ENCODE assay signal across 8 mouse cellular contexts in the genomic region with DNA sequence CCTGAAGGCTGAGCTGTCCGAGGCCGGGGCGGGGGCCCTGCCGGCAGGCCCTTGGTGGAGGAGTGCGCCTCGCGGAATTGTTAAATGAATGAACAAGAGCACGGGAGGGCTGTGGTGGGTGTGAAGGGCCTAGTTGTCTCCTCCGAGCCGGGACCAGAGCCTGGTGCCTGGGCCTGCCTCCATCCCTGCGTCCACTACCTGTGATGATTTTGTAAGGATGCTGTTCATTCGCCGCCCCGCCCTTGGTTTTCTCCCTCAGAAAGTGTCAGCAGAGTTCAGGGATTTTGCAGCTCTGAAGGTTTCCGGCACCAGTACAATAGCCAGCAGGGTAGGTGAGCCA. TPM values are rescaled to one million over a fixed set of nuclear protein-coding genes. Genes with fewer than 3 reads are reported as not detected.
DNase-seq lines count a peak whose midpoint lies in the region; ATAC-seq and TF ChIP-seq lines count a peak whose summit lies in the region.

No protein-coding gene starts in this region.

- H3K4me3 ChIP-seq in heart, embryonic 10.5 days, result peak overlapping the region; percentile 99
- peak overlapping the region; percentile 74 for H3K4me3 ChIP-seq in thymus, adult 2 months (ENCODE audit: control insufficient read depth, insufficient read depth, low read length)
- H3K4me3 ChIP-seq in embryonic facial prominence, embryonic 11.5 days (ENCODE audit: low read depth, low read length), result peak overlapping the region; percentile 96
- peak overlapping the region; percentile 81 for H3K4me3 ChIP-seq in hindbrain, embryonic 16.5 days (ENCODE audit: low read length)
- H3K4me3 ChIP-seq in lung, postnatal 0 days (ENCODE audit: low read depth, low read length), result peak overlapping the region; percentile 96

- WGBS in heart, embryonic 10.5 days, result 0% methylated on average over 15 of the region's 15 CpGs
- under 1% methylated on average over 15 of the region's 15 CpGs for WGBS in thymus, adult 2 months
- WGBS in embryonic facial prominence, embryonic 11.5 days, result under 1% methylated on average over 12 of the region's 15 CpGs
- under 1% methylated on average over 15 of the region's 15 CpGs for WGBS in hindbrain, embryonic 16.5 days
- 0% methylated on average over 15 of the region's 15 CpGs for WGBS in lung, postnatal 0 days

- H3K27me3 ChIP-seq in heart, embryonic 10.5 days (ENCODE audit: insufficient read depth, poor library complexity, severe bottlenecking), result no peaks in the 10 kb centered on the region
- H3K27me3 ChIP-seq in thymus, adult 2 months (ENCODE audit: control insufficient read depth, insufficient read depth, low read length), result no peaks in the 10 kb centered on the region
- no peaks in the 10 kb centered on the region for H3K27me3 ChIP-seq in embryonic facial prominence, embryonic 11.5 days (ENCODE audit: control insufficient read depth, insufficient read depth, low read length)
- H3K27me3 ChIP-seq in hindbrain, embryonic 16.5 days (replicated peaks; ENCODE audit: control insufficient read depth, insufficient read depth, low read length), result no peaks in the 10 kb centered on the region
- H3K27me3 ChIP-seq in lung, postnatal 0 days (replicated peaks; ENCODE audit: insufficient read depth, low read length), result no peaks in the 10 kb centered on the region

- H3K4me2 ChIP-seq in embryonic facial prominence, embryonic 11.5 days (ENCODE audit: low read depth, low read length), result peak overlapping the region; percentile 43
- H3K4me2 ChIP-seq in hindbrain, embryonic 16.5 days (ENCODE audit: low read length), result peak overlapping the region; percentile 57
- peak overlapping the region; percentile 77 for H3K4me2 ChIP-seq in lung, postnatal 0 days (replicated peaks; ENCODE audit: low read depth, low read length)

- TF ChIP-seq CTCF in thymus, adult 2 months (IDR thresholded peaks at IDR 0.05; ENCODE audit: borderline replicate concordance, control insufficient read depth, extremely low read depth, insufficient read depth, low read length, poor library complexity), result no peak
- TF ChIP-seq CTCF in lung, postnatal 0 days (IDR thresholded peaks at IDR 0.05), result no peak

- peak overlapping the region; percentile 100 for H3K27ac ChIP-seq in heart, embryonic 10.5 days
- peak overlapping the region; percentile 1; the same call in 1 of the 2 replicates for H3K27ac ChIP-seq in thymus, adult 2 months (ENCODE audit: control insufficient read depth, insufficient read depth, low read length)
- peak overlapping the region; percentile 83 for H3K27ac ChIP-seq in embryonic facial prominence, embryonic 11.5 days (replicated peaks; ENCODE audit: low read depth, low read length)
- H3K27ac ChIP-seq in hindbrain, embryonic 16.5 days (ENCODE audit: low read depth, low read length), result peak overlapping the region; percentile 82
- H3K27ac ChIP-seq in lung, postnatal 0 days (ENCODE audit: low read length), result peak overlapping the region; percentile 75

- no peaks in the 10 kb centered on the region for H3K9me3 ChIP-seq in heart, embryonic 10.5 days
- no peaks in the 10 kb centered on the region for H3K9me3 ChIP-seq in embryonic facial prominence, embryonic 11.5 days (replicated peaks; ENCODE audit: control insufficient read depth, low read length)
- H3K9me3 ChIP-seq in hindbrain, embryonic 16.5 days (ENCODE audit: control insufficient read depth, low read length), result no peaks in the 10 kb centered on the region
- no peaks in the 10 kb centered on the region for H3K9me3 ChIP-seq in lung, postnatal 0 days (ENCODE audit: low read length)

- DNase-seq in heart, embryonic 10.5 days (ENCODE audit: low spot score), result no peak
- no peak for DNase-seq in heart, adult 8-10 months (ENCODE audit: low spot score)
- no peak for DNase-seq in thymus, adult 2 months
- no peak for DNase-seq in thymus, postnatal 4 days
- DNase-seq in embryonic facial prominence, embryonic 11.5 days (ENCODE audit: low spot score), result peak; percentile 60
- peak; percentile 28 for DNase-seq in lung, postnatal 0 days (ENCODE audit: low spot score)
- DNase-seq in retina, embryonic 14.5 days (ENCODE audit: low spot score), result no peak

- peaks cover 21% of the 10 kb centered on the region for H3K36me3 ChIP-seq in heart, embryonic 10.5 days
- no peaks in the 10 kb centered on the region for H3K36me3 ChIP-seq in thymus, adult 2 months (ENCODE audit: control insufficient read depth, insufficient read depth, low read length)
- H3K36me3 ChIP-seq in embryonic facial prominence, embryonic 11.5 days (replicated peaks; ENCODE audit: control insufficient read depth, insufficient read depth, low read depth, low read length), result peaks cover 3% of the 10 kb centered on the region; the same call in 1 of the 2 replicates
- H3K36me3 ChIP-seq in hindbrain, embryonic 16.5 days (ENCODE audit: control insufficient read depth, insufficient read depth, low read length), result no peaks in the 10 kb centered on the region
- no peaks in the 10 kb centered on the region for H3K36me3 ChIP-seq in lung, postnatal 0 days (ENCODE audit: insufficient read depth, low read length)

- no peak for TF ChIP-seq EP300 in lung, postnatal 0 days (IDR thresholded peaks at IDR 0.05)

- H3K4me1 ChIP-seq in heart, embryonic 10.5 days, result peaks cover 3% of the 10 kb centered on the region
- H3K4me1 ChIP-seq in thymus, adult 2 months (replicated peaks; ENCODE audit: control insufficient read depth, insufficient read depth, low read length), result peaks cover 3% of the 10 kb centered on the region
- H3K4me1 ChIP-seq in embryonic facial prominence, embryonic 11.5 days (ENCODE audit: control insufficient read depth, insufficient read depth, low read length), result no peaks in the 10 kb centered on the region
- peaks cover 4% of the 10 kb centered on the region; the same call in 1 of the 2 replicates for H3K4me1 ChIP-seq in hindbrain, embryonic 16.5 days (ENCODE audit: control insufficient read depth, insufficient read depth, low read depth, low read length)
- H3K4me1 ChIP-seq in lung, postnatal 0 days (ENCODE audit: insufficient read depth, low read depth, low read length), result 0 out of 2 replicates have a peak, but pooled peaks cover 3% of the 10 kb centered on the region

- TF ChIP-seq POLR2A in thymus, adult 2 months (IDR thresholded peaks at IDR 0.05; ENCODE audit: control insufficient read depth, extremely low read depth, insufficient read depth, low read length, poor library complexity), result no peak

- peak overlapping the region; percentile 95 for H3K9ac ChIP-seq in embryonic facial prominence, embryonic 11.5 days (replicated peaks; ENCODE audit: low read length)
- peak overlapping the region; percentile 88 for H3K9ac ChIP-seq in hindbrain, embryonic 16.5 days (ENCODE audit: low read depth, low read length)
- peak overlapping the region; percentile 89 for H3K9ac ChIP-seq in lung, postnatal 0 days (replicated peaks; ENCODE audit: low read depth)

- ATAC-seq in embryonic facial prominence, embryonic 11.5 days (replicated peaks; ENCODE audit: insufficient number of reproducible peaks, low FRiP score, low TSS enrichment, low read depth), result peak; percentile 84
- ATAC-seq in hindbrain, embryonic 16.5 days, result no peak; the same call in none of the 2 replicates
- peak; percentile 63 for ATAC-seq in lung, postnatal 0 days

RNA-seq across cellular contexts. Expression of gene Ckap5, which starts 0.6 kb away (rescaled TPM):
- polyA plus RNA-seq in heart, embryonic 10.5 days (2016; fragmentation: Nextera tagmentation; extraction: Ambion mirVana), result 77.2 and 82.6 TPM in 2 replicates
- 10 to 100 TPM; 44.4 to 51.3 (median 46.8) TPM for total RNA-seq in heart, adult 8-10 months (2022)
- 20.9 and 24.0 TPM in 2 replicates for polyA plus RNA-seq in thymus, adult 2 months (2012; rRNA removed)
- 109 and 123 TPM in 2 replicates for polyA plus RNA-seq in embryonic facial prominence, embryonic 11.5 days (2014; fragmentation: Nextera tagmentation; extraction: Ambion mirVana)
- polyA plus RNA-seq in hindbrain, embryonic 16.5 days (2015; fragmentation: Nextera tagmentation; extraction: Ambion mirVana), result 90.1 and 101 TPM in 2 replicates
- polyA plus RNA-seq in lung, postnatal 0 days (2015; fragmentation: Nextera tagmentation; extraction: Ambion mirVana), result 25.9 and 31.8 TPM in 2 replicates

Comparison
In these comparisons a context has a peak if more than half of its experiments do, and no peak if none do; other contexts are left out.
1. DNase-seq: peak in embryonic facial prominence, embryonic 11.5 days (single experiment) and lung, postnatal 0 days (single experiment); none in heart, embryonic 10.5 days (single experiment), heart, adult 8-10 months (single experiment), thymus, adult 2 months (single experiment), thymus, postnatal 4 days (single experiment) and retina, embryonic 14.5 days (single experiment).
2. H3K27ac ChIP-seq: peak in every context shown above with its lines; median percentile 100 in heart, embryonic 10.5 days; 83 in embryonic facial prominence, embryonic 11.5 days; 82 in hindbrain, embryonic 16.5 days; 75 in lung, postnatal 0 days; 1 in thymus, adult 2 months.
3. Peak in every context shown above with its lines, with median percentiles within 50 percentile points of each other: H3K4me3 ChIP-seq, H3K4me2 ChIP-seq and H3K9ac ChIP-seq.